Mouse (Mus musculus) left cerebral cortex, adult 2 months (tissue): ENCODE measurements around the gene Zfhx2. TPM values are rescaled to one million over a fixed set of nuclear protein-coding genes. Genes with fewer than 3 reads are reported as not detected.

Experiments
- DNase-seq, 2 experiments: peaks; one replicate each; pipeline ENCODE4 v3.0.0; 2021 to 2022; ENCODE audit warnings: low spot score in 2 of 2, mixed read lengths in 1 of 2; ENCODE audit errors: extremely low spot score in 1 of 2
- H3K27ac ChIP-seq: fragments of 200-600 bp; 2 replicates; pipeline ENCODE4 v1.8.1; 2022
- H3K4me3 ChIP-seq: fragments of 200-600 bp; 2 replicates; pipeline ENCODE4 v1.8.1; 2022
- CTCF ChIP-seq: fragments of 200-600 bp; IDR thresholded peaks from 2 replicates; pipeline ENCODE4 v1.8.1; 2022; ENCODE audit warnings: antibody characterized with exemption, mild to moderate bottlenecking, moderate library complexity
- intact Hi-C: fragments of 180-260 bp; cut with DNase I; formaldehyde crosslinking; loops from one replicate; pipeline ENCODE4 v1.15.1; 2025
- total RNA-seq, 2 experiments: library from RNA; stranded (reverse); gene quantifications; 2 replicates each; pipeline ENCODE4 v1.2.3; 2021

Zfhx2 gene
- total RNA-seq, 2 experiments from 2014 or later: 47.0 to 61.6 TPM

- Histone ChIP-seq H3K4me3 (peak overlapping the region; percentile 89), H3K27ac (peak overlapping the region; percentile 97)
- TF ChIP-seq CTCF: peak; percentile 36
- peak; percentile 67 to 73 for DNase-seq
- intact Hi-C loops: no loop called here
Observed at GRCm38 (mm10) chr14:55114759-55115701, 22.9 kb upstream of the Zfhx2 start.

GRCm38 (mm10) chr14:55113975-55114645 is 22.0 kb upstream of the Zfhx2 start:
- DNase-seq: peak in 1 of 2 experiments; percentile 55
- intact Hi-C loops: no loop called here
- peak overlapping the region; percentile 89 for H3K4me3 ChIP-seq
- peak overlapping the region; percentile 97 for H3K27ac ChIP-seq
- TF ChIP-seq CTCF: peak; percentile 73

- peak overlapping the region; percentile 97 for H3K27ac ChIP-seq
Observed at GRCm38 (mm10) chr14:55113351-55113974, 21.3 kb upstream of the Zfhx2 start.

GRCm38 (mm10) chr14:55111720-55112119 is 19.6 kb upstream of the Zfhx2 start:
- TF ChIP-seq CTCF: no peak
- DNase-seq: peak in 1 of 2 experiments; percentile 52
- no peak overlapping the region; the same call in 1 of the 2 replicates for H3K4me3 ChIP-seq
- intact Hi-C loops: no loop called here
- peak overlapping the region; percentile 70 for H3K27ac ChIP-seq

More at GRCm38 (mm10) chr14:55113351-55113974, 21.3 kb upstream of the Zfhx2 start:
- peak overlapping the region; percentile 89 for H3K4me3 ChIP-seq
- intact Hi-C loops: no loop called here
- DNase-seq: peak; percentile 31 to 41
- no peak for TF ChIP-seq CTCF

- Histone ChIP-seq H3K27ac (peak overlapping the region; percentile 86), H3K4me3 (no peak overlapping the region)
- no peak for DNase-seq
- intact Hi-C loops: no loop called here
- no peak for TF ChIP-seq CTCF
Observed at GRCm38 (mm10) chr14:55110076-55110475, 18.0 kb upstream of the Zfhx2 start.

GRCm38 (mm10) chr14:55109048-55109873 is 17.1 kb upstream of the Zfhx2 start:
- no peak for DNase-seq
- intact Hi-C loops: no loop called here
- H3K27ac ChIP-seq: peak overlapping the region; percentile 86
- no peak overlapping the region for H3K4me3 ChIP-seq
- no peak for TF ChIP-seq CTCF

GRCm38 (mm10) chr14:55108202-55108870 is 16.2 kb upstream of the Zfhx2 start:
- peak; percentile 5; the same call in 1 of the 2 replicates for TF ChIP-seq CTCF
- peak; percentile 72 to 81 for DNase-seq
- H3K4me3 ChIP-seq: no peak overlapping the region
- intact Hi-C loops: no loop called here
- peak overlapping the region; percentile 97 for H3K27ac ChIP-seq

GRCm38 (mm10) chr14:55106990-55107389 is 14.9 kb upstream of the Zfhx2 start:
- Histone ChIP-seq H3K27ac (peak overlapping the region; percentile 89), H3K4me3 (no peak overlapping the region)
- no peak for TF ChIP-seq CTCF
- DNase-seq: no peak
- intact Hi-C loops: no loop called here

GRCm38 (mm10) chr14:55105836-55106809 is 14.0 kb upstream of the Zfhx2 start, which contains the start of gene Ap1g2:
Gene Ap1g2, minus strand, starts transcription at chr14:55106593.
- TF ChIP-seq CTCF: peak; percentile 42
- peak within 1 kb of the TSS; percentile 89 for H3K27ac ChIP-seq
- peak within 1 kb of the TSS; percentile 53 for H3K4me3 ChIP-seq
- intact Hi-C loops: no loop called here
- DNase-seq: peak; percentile 87
